23 mouse cellular contexts compared by ENCODE assay signal in the genomic region with DNA sequence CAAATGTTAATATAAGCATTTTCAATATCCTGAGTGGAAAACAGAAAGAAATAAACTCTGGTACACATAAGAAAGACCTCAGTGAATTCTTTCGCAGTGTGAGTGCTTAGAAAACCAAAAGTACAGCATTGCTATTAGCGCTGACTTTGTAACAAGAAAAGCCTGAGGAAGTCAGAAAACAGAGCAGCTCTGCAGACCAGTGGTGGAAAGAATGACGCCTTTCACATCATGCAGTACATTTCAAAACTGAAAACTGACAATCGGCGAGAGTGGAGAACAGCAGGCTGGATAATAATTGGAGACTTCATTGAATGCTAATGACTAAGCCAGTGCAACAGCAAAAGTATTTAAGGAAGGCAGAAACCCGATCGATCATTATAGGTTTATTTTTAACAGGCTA.
DNase-seq lines count a peak whose midpoint lies in the region; ATAC-seq and TF ChIP-seq lines count a peak whose summit lies in the region.
"Had no signal": no experiment of that assay in that cellular context is flagged by ENCODE, and none has a peak within 500 bp of the region (broad histone marks: within the 10 kb centered on the region; RNA-seq: fewer than 3 reads in every experiment).

No protein-coding gene starts in this region.

- WGBS in forebrain, embryonic 14.5 days = 25% methylated on average over 7 of the region's 7 CpGs
- WGBS in forebrain, embryonic 11.5 days = 57% methylated on average over 7 of the region's 7 CpGs
- 55% methylated on average over 7 of the region's 7 CpGs for WGBS in hindbrain, postnatal 0 days
- 81% methylated on average over 7 of the region's 7 CpGs for WGBS in hindbrain, embryonic 10.5 days
- WGBS in midbrain, embryonic 14.5 days = 77% methylated on average over 7 of the region's 7 CpGs
- WGBS in midbrain, embryonic 11.5 days = 84% methylated on average over 7 of the region's 7 CpGs

- TF ChIP-seq POLR2A in brain, embryonic 14.5 days (IDR thresholded peaks at IDR 0.05; ENCODE audit: borderline replicate concordance, extremely low read depth, insufficient read depth, insufficient read length, poor library complexity, severe bottlenecking) = no peak

- DNase-seq in forebrain, embryonic 14.5 days (ENCODE audit: low spot score) = peak; percentile 30
- DNase-seq in forebrain, embryonic 11.5 days (ENCODE audit: low spot score) = no peak
- DNase-seq in hindbrain, postnatal 0 days (ENCODE audit: low spot score) = no peak
- no peak for DNase-seq in hindbrain, embryonic 10.5 days (ENCODE audit: low spot score)
- peak; percentile 23 for DNase-seq in midbrain, embryonic 14.5 days
- DNase-seq in midbrain, embryonic 11.5 days (ENCODE audit: low spot score, missing footprints) = no peak
- peak; percentile 47 for DNase-seq in brain, embryonic 14.5 days (ENCODE audit: low read depth)
- no peak for DNase-seq in thymus, postnatal 14 days
- DNase-seq: adrenal gland, postnatal 25 days; cerebellum, adult 11 months; cerebellum, adult 9-11 months; heart, postnatal 36 days; kidney, adult 18-20 months; liver, postnatal 0 days; thymus, adult 2 months had no signal

- ATAC-seq in forebrain, embryonic 14.5 days = no peak
- no peak for ATAC-seq in forebrain, embryonic 11.5 days (replicated peaks; ENCODE audit: low FRiP score)
- ATAC-seq in hindbrain, postnatal 0 days = no peak
- ATAC-seq in midbrain, embryonic 14.5 days (ENCODE audit: low FRiP score, low TSS enrichment) = no peak
- no peak for ATAC-seq in midbrain, embryonic 11.5 days (ENCODE audit: low FRiP score)
- ATAC-seq: CD4-positive, CD25-positive, alpha-beta regulatory T cell, adult 4 months; liver, postnatal 0 days; lung, postnatal 0 days had no signal

- no peak overlapping the region for H3K9ac ChIP-seq in forebrain, embryonic 14.5 days (ENCODE audit: low read length)
- no peak overlapping the region for H3K9ac ChIP-seq in forebrain, embryonic 11.5 days (ENCODE audit: low read length)
- H3K9ac ChIP-seq in hindbrain, postnatal 0 days (replicated peaks; ENCODE audit: low read length) = no peak overlapping the region
- H3K9ac ChIP-seq in midbrain, embryonic 14.5 days (replicated peaks; ENCODE audit: low read length) = no peak overlapping the region
- H3K9ac ChIP-seq in midbrain, embryonic 11.5 days (ENCODE audit: low read length) = no peak overlapping the region
- H3K9ac ChIP-seq: embryonic facial prominence, embryonic 13.5 days; heart, embryonic 15.5 days; liver, postnatal 0 days; neural tube, embryonic 13.5 days had no signal

- H3K4me2 ChIP-seq in forebrain, embryonic 14.5 days (ENCODE audit: low read length) = 0 out of 2 replicates have a peak overlapping the region, but pooled peaks have one; percentile 14
- H3K4me2 ChIP-seq in forebrain, embryonic 11.5 days (ENCODE audit: low read depth, low read length, severe bottlenecking) = no peak overlapping the region
- H3K4me2 ChIP-seq in hindbrain, postnatal 0 days (ENCODE audit: low read depth, low read length) = 0 out of 2 replicates have a peak overlapping the region, but pooled peaks have one; percentile 23
- no peak overlapping the region for H3K4me2 ChIP-seq in midbrain, embryonic 14.5 days (ENCODE audit: low read length)
- H3K4me2 ChIP-seq in midbrain, embryonic 11.5 days = no peak overlapping the region
- H3K4me2 ChIP-seq: embryonic facial prominence, embryonic 13.5 days; heart, embryonic 15.5 days; liver, embryonic 11.5 days; neural tube, embryonic 13.5 days had no signal

- H3K36me3 ChIP-seq in forebrain, embryonic 14.5 days (ENCODE audit: control insufficient read depth, insufficient read depth, low read length) = no peaks in the 10 kb centered on the region
- no peaks in the 10 kb centered on the region for H3K36me3 ChIP-seq in forebrain, embryonic 11.5 days (ENCODE audit: control insufficient read depth, insufficient read depth, low read length)
- no peaks in the 10 kb centered on the region for H3K36me3 ChIP-seq in hindbrain, postnatal 0 days (ENCODE audit: insufficient read depth, low read length)
- no peaks in the 10 kb centered on the region for H3K36me3 ChIP-seq in hindbrain, embryonic 10.5 days
- H3K36me3 ChIP-seq in midbrain, embryonic 14.5 days (ENCODE audit: control insufficient read depth, insufficient read depth, low read length) = no peaks in the 10 kb centered on the region
- H3K36me3 ChIP-seq in midbrain, embryonic 11.5 days (ENCODE audit: control insufficient read depth, insufficient read depth, low read length) = no peaks in the 10 kb centered on the region
- H3K36me3 ChIP-seq: embryonic facial prominence, embryonic 13.5 days; heart, embryonic 15.5 days; neural tube, embryonic 13.5 days had no signal

- TF ChIP-seq CTCF in hindbrain, postnatal 0 days (IDR thresholded peaks at IDR 0.05; ENCODE audit: low read depth) = no peak
- no peak for TF ChIP-seq CTCF in brain, embryonic 14.5 days (IDR thresholded peaks at IDR 0.05; ENCODE audit: borderline replicate concordance, extremely low read depth, insufficient read depth, insufficient read length)

- H3K27me3 ChIP-seq in forebrain, embryonic 14.5 days (replicated peaks; ENCODE audit: control insufficient read depth, insufficient read depth, low read length) = no peaks in the 10 kb centered on the region
- H3K27me3 ChIP-seq in forebrain, embryonic 11.5 days (ENCODE audit: control insufficient read depth, insufficient read depth, low read length) = no peaks in the 10 kb centered on the region
- H3K27me3 ChIP-seq in hindbrain, postnatal 0 days (ENCODE audit: insufficient read depth, low read length) = no peaks in the 10 kb centered on the region
- H3K27me3 ChIP-seq in hindbrain, embryonic 10.5 days (ENCODE audit: insufficient read depth, poor library complexity, severe bottlenecking) = no peaks in the 10 kb centered on the region
- no peaks in the 10 kb centered on the region for H3K27me3 ChIP-seq in midbrain, embryonic 14.5 days (ENCODE audit: control insufficient read depth, insufficient read depth, low read length)
- H3K27me3 ChIP-seq in midbrain, embryonic 11.5 days (ENCODE audit: control insufficient read depth, insufficient read depth, low read length) = no peaks in the 10 kb centered on the region
- H3K27me3 ChIP-seq: embryonic facial prominence, embryonic 13.5 days; heart, embryonic 15.5 days; neural tube, embryonic 13.5 days had no signal

- H3K27ac ChIP-seq in forebrain, embryonic 14.5 days (ENCODE audit: low read depth, low read length) = no peak overlapping the region
- no peak overlapping the region for H3K27ac ChIP-seq in forebrain, embryonic 11.5 days (ENCODE audit: low read depth, low read length)
- H3K27ac ChIP-seq in hindbrain, postnatal 0 days = no peak overlapping the region
- H3K27ac ChIP-seq in hindbrain, embryonic 10.5 days = no peak overlapping the region
- H3K27ac ChIP-seq in midbrain, embryonic 14.5 days (replicated peaks; ENCODE audit: low read depth, low read length) = no peak overlapping the region
- H3K27ac ChIP-seq in midbrain, embryonic 11.5 days (ENCODE audit: low read depth, low read length) = no peak overlapping the region
- H3K27ac ChIP-seq: embryonic facial prominence, embryonic 13.5 days; heart, embryonic 15.5 days; kidney, postnatal 0 days; macrophage; neural tube, embryonic 13.5 days had no signal

- H3K4me1 ChIP-seq in forebrain, embryonic 14.5 days (ENCODE audit: control insufficient read depth, insufficient read depth, low read length) = no peaks in the 10 kb centered on the region
- no peaks in the 10 kb centered on the region for H3K4me1 ChIP-seq in forebrain, embryonic 11.5 days (replicated peaks; ENCODE audit: control insufficient read depth, insufficient read depth, low read length)
- 0 out of 2 replicates have a peak, but pooled peaks cover 4% of the 10 kb centered on the region for H3K4me1 ChIP-seq in hindbrain, postnatal 0 days (ENCODE audit: insufficient read depth, low read length)
- no peaks in the 10 kb centered on the region for H3K4me1 ChIP-seq in hindbrain, embryonic 10.5 days (replicated peaks)
- no peaks in the 10 kb centered on the region for H3K4me1 ChIP-seq in midbrain, embryonic 14.5 days (ENCODE audit: control insufficient read depth, insufficient read depth, low read length)
- H3K4me1 ChIP-seq in midbrain, embryonic 11.5 days (ENCODE audit: control insufficient read depth, insufficient read depth, low read length) = no peaks in the 10 kb centered on the region
- H3K4me1 ChIP-seq: embryonic facial prominence, embryonic 13.5 days; heart, embryonic 15.5 days; neural tube, embryonic 13.5 days had no signal

- H3K9me3 ChIP-seq in forebrain, embryonic 14.5 days (replicated peaks; ENCODE audit: control insufficient read depth, low read length) = no peaks in the 10 kb centered on the region
- H3K9me3 ChIP-seq in forebrain, embryonic 11.5 days (ENCODE audit: control insufficient read depth, low read length) = no peaks in the 10 kb centered on the region
- no peaks in the 10 kb centered on the region for H3K9me3 ChIP-seq in hindbrain, postnatal 0 days (ENCODE audit: low read length)
- H3K9me3 ChIP-seq in hindbrain, embryonic 10.5 days = no peaks in the 10 kb centered on the region
- H3K9me3 ChIP-seq in midbrain, embryonic 14.5 days (ENCODE audit: control insufficient read depth, low read length) = no peaks in the 10 kb centered on the region
- no peaks in the 10 kb centered on the region for H3K9me3 ChIP-seq in midbrain, embryonic 11.5 days (ENCODE audit: control insufficient read depth, low read length)
- H3K9me3 ChIP-seq: embryonic facial prominence, embryonic 13.5 days; heart, embryonic 15.5 days; neural tube, embryonic 13.5 days had no signal

- H3K4me3 ChIP-seq in forebrain, embryonic 14.5 days (ENCODE audit: low read depth, low read length) = no peak overlapping the region
- no peak overlapping the region for H3K4me3 ChIP-seq in forebrain, embryonic 11.5 days (ENCODE audit: low read depth, low read length)
- no peak overlapping the region for H3K4me3 ChIP-seq in hindbrain, postnatal 0 days (ENCODE audit: low read length)
- no peak overlapping the region for H3K4me3 ChIP-seq in hindbrain, embryonic 10.5 days
- H3K4me3 ChIP-seq in midbrain, embryonic 14.5 days (replicated peaks; ENCODE audit: low read depth, low read length) = no peak overlapping the region
- no peak overlapping the region for H3K4me3 ChIP-seq in midbrain, embryonic 11.5 days (ENCODE audit: low read depth, low read length)
- H3K4me3 ChIP-seq: embryonic facial prominence, embryonic 13.5 days; heart, embryonic 15.5 days; neural tube, embryonic 13.5 days had no signal

Comparison
In these comparisons a context has a peak if more than half of its experiments do, and no peak if none do; other contexts are left out.
1. DNase-seq: peak in forebrain, embryonic 14.5 days (single experiment), midbrain, embryonic 14.5 days (single experiment) and brain, embryonic 14.5 days (single experiment); none in forebrain, embryonic 11.5 days (single experiment), hindbrain, postnatal 0 days (single experiment), hindbrain, embryonic 10.5 days (single experiment), midbrain, embryonic 11.5 days (single experiment) and thymus, postnatal 14 days (single experiment).
2. H3K4me2 ChIP-seq: peak in forebrain, embryonic 14.5 days (single experiment) and hindbrain, postnatal 0 days (single experiment); none in forebrain, embryonic 11.5 days (single experiment), midbrain, embryonic 14.5 days (single experiment) and midbrain, embryonic 11.5 days (single experiment).